Mouse (Mus musculus): Measurements from ENCODE around the gene Dhx58. TPM values are rescaled to one million over a fixed set of nuclear protein-coding genes. Genes with fewer than 3 reads are reported as not detected.
A peak's percentile ranks its signal among the peaks of the same experiment; 100 is the strongest.

Gene Dhx58
- polyA plus RNA-seq, 1 experiment from 2014 or later: 2.6 TPM

- Histone ChIP-seq H3K27ac (replicated peaks) (no peak overlapping the region), H3K27me3 (ENCODE audit: control insufficient read depth, insufficient read depth, low read length) (no peaks in the 10 kb centered on the region), H3K36me3 (ENCODE audit: control insufficient read depth, insufficient read depth, low read length) (peaks cover 4% of the 10 kb centered on the region; the same call in 1 of the 2 replicates), H3K4me1 (replicated peaks; ENCODE audit: control insufficient read depth, insufficient read depth) (no peaks in the 10 kb centered on the region), H3K9me3 (ENCODE audit: control insufficient read depth, low read length) (no peaks in the 10 kb centered on the region), H3K9ac (ENCODE audit: low read length) (no peak overlapping the region), H3K4me3 (ENCODE audit: low read depth, low read length) (no peak overlapping the region), H3K4me2 (replicated peaks; ENCODE audit: low read depth) (no peak overlapping the region)
- 83% methylated on average over 6 of the region's 6 CpGs for WGBS
- ATAC-seq (ENCODE audit: low FRiP score, low TSS enrichment) (no peak), DNase-seq (ENCODE audit: low spot score) (no peak)
- TF ChIP-seq CTCF (IDR thresholded peaks at IDR 0.05; ENCODE audit: low read depth) (no peak), EP300 (optimal IDR thresholded peaks at IDR 0.05) (no peak)
Observed at GRCm38 (mm10) chr11:100728601-100729000, 24.5 kb upstream of the Dhx58 start.

DNA sequence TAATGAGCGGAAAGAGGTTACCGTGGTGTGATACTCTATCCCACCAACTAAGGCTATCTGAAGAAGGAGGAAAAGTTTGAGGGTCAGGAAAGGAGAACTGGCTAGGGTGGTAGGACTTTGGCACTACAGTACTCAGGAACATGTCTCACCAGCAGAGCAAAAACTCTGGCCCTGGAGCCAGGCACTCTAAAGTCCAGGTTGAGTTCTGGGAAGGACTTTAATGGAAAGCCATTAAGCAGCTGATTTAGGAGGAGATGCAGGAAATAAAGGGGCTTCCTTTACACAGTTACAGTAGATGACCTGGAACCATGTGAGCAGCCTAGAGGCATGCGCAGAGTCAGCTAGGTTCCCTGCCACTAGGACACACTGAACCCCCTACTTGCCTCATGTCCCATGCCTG is 23.1 kb upstream of the Dhx58 start:
- Histone ChIP-seq H3K9me3 (ENCODE audit: control insufficient read depth, low read length) (no peaks in the 10 kb centered on the region), H3K27ac (replicated peaks) (no peak overlapping the region), H3K4me2 (replicated peaks; ENCODE audit: low read depth) (no peak overlapping the region), H3K4me3 (ENCODE audit: low read depth, low read length) (no peak overlapping the region), H3K9ac (ENCODE audit: low read length) (no peak overlapping the region), H3K36me3 (ENCODE audit: control insufficient read depth, insufficient read depth, low read length) (peaks cover 4% of the 10 kb centered on the region; the same call in 1 of the 2 replicates), H3K27me3 (ENCODE audit: control insufficient read depth, insufficient read depth, low read length) (no peaks in the 10 kb centered on the region), H3K4me1 (replicated peaks; ENCODE audit: control insufficient read depth, insufficient read depth) (0 out of 2 replicates have a peak, but pooled peaks cover 5% of the 10 kb centered on the region)
- no peak for DNase-seq (ENCODE audit: low spot score)
- 91% methylated on average over 3 of the region's 3 CpGs for WGBS
- TF ChIP-seq EP300 (optimal IDR thresholded peaks at IDR 0.05): no peak
- TF ChIP-seq CTCF (IDR thresholded peaks at IDR 0.05; ENCODE audit: low read depth): no peak
- ATAC-seq (ENCODE audit: low FRiP score, low TSS enrichment): no peak

GRCm38 (mm10) chr11:100724919-100725512 is 20.9 kb upstream of the Dhx58 start:
- peak overlapping the region; percentile 73 for H3K27ac ChIP-seq (replicated peaks)
- 25% methylated on average over 5 of the region's 5 CpGs for WGBS
- ATAC-seq (ENCODE audit: low FRiP score, low TSS enrichment): peak; percentile 16
- peaks cover 14% of the 10 kb centered on the region; the same call in 1 of the 2 replicates for H3K4me1 ChIP-seq (replicated peaks; ENCODE audit: control insufficient read depth, insufficient read depth)
- no peaks in the 10 kb centered on the region for H3K9me3 ChIP-seq (ENCODE audit: control insufficient read depth, low read length)
- H3K4me2 ChIP-seq (replicated peaks; ENCODE audit: low read depth): no peak overlapping the region
- TF ChIP-seq EP300 (optimal IDR thresholded peaks at IDR 0.05) (no peak), CTCF (IDR thresholded peaks at IDR 0.05; ENCODE audit: low read depth) (no peak)
- DNase-seq (ENCODE audit: low spot score): no peak
- peaks cover 4% of the 10 kb centered on the region; the same call in 1 of the 2 replicates for H3K36me3 ChIP-seq (ENCODE audit: control insufficient read depth, insufficient read depth, low read length)
- H3K27me3 ChIP-seq (ENCODE audit: control insufficient read depth, insufficient read depth, low read length): no peaks in the 10 kb centered on the region
- no peak overlapping the region for H3K4me3 ChIP-seq (ENCODE audit: low read depth, low read length)
- no peak overlapping the region for H3K9ac ChIP-seq (ENCODE audit: low read length)

DNA sequence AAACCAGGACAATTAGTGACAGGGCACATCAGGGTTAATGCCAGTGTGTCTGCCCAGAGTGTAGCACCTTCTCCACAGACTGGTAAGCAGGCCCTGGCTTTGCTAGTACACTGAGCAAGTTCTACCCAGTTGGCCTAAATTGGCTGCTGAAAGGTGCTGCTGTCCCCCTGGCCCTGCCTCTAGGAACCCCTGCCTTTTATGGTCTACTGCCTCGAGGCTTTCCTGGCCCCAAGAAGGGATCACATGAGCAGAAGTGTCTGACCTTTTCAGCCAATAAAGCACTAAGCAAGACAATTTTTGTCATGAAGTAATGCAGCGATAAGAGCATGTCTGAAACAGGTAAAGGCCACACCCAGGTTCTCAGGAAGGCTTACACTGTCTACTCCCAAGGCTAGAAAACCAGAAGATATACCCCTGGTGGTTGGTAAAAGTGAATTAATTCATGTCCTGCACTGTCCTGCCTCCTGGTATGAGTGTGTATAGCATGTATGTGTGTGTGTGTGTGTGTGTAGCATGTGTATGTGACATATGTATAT is 18.5 kb upstream of the Dhx58 start:
- Histone ChIP-seq H3K27ac (replicated peaks) (0 out of 2 replicates have a peak overlapping the region, but pooled peaks have one; percentile 40), H3K36me3 (ENCODE audit: control insufficient read depth, insufficient read depth, low read length) (no peaks in the 10 kb centered on the region), H3K4me2 (replicated peaks; ENCODE audit: low read depth) (no peak overlapping the region), H3K4me3 (ENCODE audit: low read depth, low read length) (no peak overlapping the region), H3K9ac (ENCODE audit: low read length) (no peak overlapping the region), H3K27me3 (ENCODE audit: control insufficient read depth, insufficient read depth, low read length) (no peaks in the 10 kb centered on the region), H3K9me3 (ENCODE audit: control insufficient read depth, low read length) (no peaks in the 10 kb centered on the region), H3K4me1 (replicated peaks; ENCODE audit: control insufficient read depth, insufficient read depth) (peaks cover 18% of the 10 kb centered on the region; the same call in 1 of the 2 replicates)
- TF ChIP-seq CTCF (IDR thresholded peaks at IDR 0.05; ENCODE audit: low read depth): 0 out of 2 replicates have a peak, but pooled peaks have one; percentile 2
- no peak for TF ChIP-seq EP300 (optimal IDR thresholded peaks at IDR 0.05)
- ATAC-seq (ENCODE audit: low FRiP score, low TSS enrichment) (no peak), DNase-seq (ENCODE audit: low spot score) (no peak)
- 32% methylated on average over 2 of the region's 2 CpGs for WGBS

GRCm38 (mm10) chr11:100721776-100722492 is 17.9 kb upstream of the Dhx58 start:
- DNase-seq (ENCODE audit: low spot score): no peak
- Histone ChIP-seq H3K27ac (replicated peaks) (0 out of 2 replicates have a peak overlapping the region, but pooled peaks have one; percentile 40), H3K36me3 (ENCODE audit: control insufficient read depth, insufficient read depth, low read length) (no peaks in the 10 kb centered on the region), H3K9ac (ENCODE audit: low read length) (no peak overlapping the region), H3K27me3 (ENCODE audit: control insufficient read depth, insufficient read depth, low read length) (no peaks in the 10 kb centered on the region), H3K9me3 (ENCODE audit: control insufficient read depth, low read length) (no peaks in the 10 kb centered on the region), H3K4me1 (replicated peaks; ENCODE audit: control insufficient read depth, insufficient read depth) (peaks cover 18% of the 10 kb centered on the region; the same call in 1 of the 2 replicates), H3K4me3 (ENCODE audit: low read depth, low read length) (no peak overlapping the region), H3K4me2 (replicated peaks; ENCODE audit: low read depth) (no peak overlapping the region)
- ATAC-seq (ENCODE audit: low FRiP score, low TSS enrichment): no peak
- TF ChIP-seq EP300 (optimal IDR thresholded peaks at IDR 0.05): no peak
- TF ChIP-seq CTCF (IDR thresholded peaks at IDR 0.05; ENCODE audit: low read depth): no peak
- 55% methylated on average over 8 of the region's 8 CpGs for whole genome bisulfite sequencing

Data from stomach, postnatal 0 days (tissue).